Comparison of ENCODE assay signal across 11 mouse cellular contexts in the genomic region with DNA sequence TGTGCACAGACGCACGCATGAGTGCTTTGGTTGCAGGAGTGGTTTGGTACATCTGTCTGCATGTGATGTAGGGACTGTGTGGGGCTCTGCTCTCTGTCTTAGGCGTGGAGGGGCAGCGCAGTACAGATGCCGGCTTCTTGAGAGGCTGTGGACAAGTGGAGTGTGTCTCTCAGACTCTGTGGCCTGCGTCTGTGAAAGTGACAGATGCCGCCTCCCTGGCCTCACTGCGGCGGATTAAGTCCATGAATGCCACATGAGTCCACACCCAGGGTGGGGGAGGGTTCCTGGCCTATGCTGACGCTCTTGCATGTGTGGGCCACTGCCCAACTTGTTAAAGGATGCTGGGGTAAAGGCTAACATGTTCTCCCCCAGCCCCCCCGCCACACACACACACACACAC. TPM values are rescaled to one million over a fixed set of nuclear protein-coding genes. Genes with fewer than 3 reads are reported as not detected.
DNase-seq lines count a peak whose midpoint lies in the region; ATAC-seq and TF ChIP-seq lines count a peak whose summit lies in the region.
"Had no signal": no experiment of that assay in that cellular context is flagged by ENCODE, and none has a peak within 500 bp of the region (broad histone marks: within the 10 kb centered on the region; RNA-seq: fewer than 3 reads in every experiment).

No protein-coding gene starts in this region.

- H3K27me3 ChIP-seq in forebrain, embryonic 12.5 days: peaks cover 32% of the 10 kb centered on the region
- no peaks in the 10 kb centered on the region for H3K27me3 ChIP-seq in hindbrain, embryonic 14.5 days (ENCODE audit: control insufficient read depth, insufficient read depth, low read length)
- no peaks in the 10 kb centered on the region for H3K27me3 ChIP-seq in midbrain, postnatal 0 days (ENCODE audit: insufficient read depth, low read length)

- H3K36me3 ChIP-seq in forebrain, embryonic 12.5 days (replicated peaks): no peaks in the 10 kb centered on the region
- H3K36me3 ChIP-seq in hindbrain, embryonic 14.5 days (replicated peaks; ENCODE audit: control insufficient read depth, insufficient read depth): no peaks in the 10 kb centered on the region
- H3K36me3 ChIP-seq in midbrain, postnatal 0 days (ENCODE audit: insufficient read depth, low read length): no peaks in the 10 kb centered on the region
- H3K36me3 ChIP-seq: heart, embryonic 12.5 days had no signal

- H3K9me3 ChIP-seq in forebrain, embryonic 12.5 days: no peaks in the 10 kb centered on the region
- no peaks in the 10 kb centered on the region for H3K9me3 ChIP-seq in hindbrain, embryonic 14.5 days (ENCODE audit: control insufficient read depth, low read length)
- H3K9me3 ChIP-seq in midbrain, postnatal 0 days (ENCODE audit: low read length): no peaks in the 10 kb centered on the region
- H3K9me3 ChIP-seq: heart, embryonic 12.5 days had no signal

- ATAC-seq in forebrain, embryonic 12.5 days (ENCODE audit: low FRiP score): 0 out of 2 replicates have a peak, but pooled peaks have one; percentile 7
- ATAC-seq in hindbrain, embryonic 14.5 days (ENCODE audit: low FRiP score): 0 out of 2 replicates have a peak, but pooled peaks have one; percentile 9
- ATAC-seq in midbrain, postnatal 0 days (ENCODE audit: low FRiP score): no peak

- 35% methylated on average over 10 of the region's 11 CpGs for WGBS in forebrain, embryonic 12.5 days
- WGBS in hindbrain, embryonic 14.5 days: 30% methylated on average over 10 of the region's 11 CpGs
- 30% methylated on average over 10 of the region's 11 CpGs for WGBS in midbrain, postnatal 0 days

- H3K4me1 ChIP-seq in forebrain, embryonic 12.5 days: peaks cover 66% of the 10 kb centered on the region
- peaks cover 53% of the 10 kb centered on the region for H3K4me1 ChIP-seq in hindbrain, embryonic 14.5 days (replicated peaks; ENCODE audit: control insufficient read depth, insufficient read depth, low read length)
- peaks cover 12% of the 10 kb centered on the region for H3K4me1 ChIP-seq in midbrain, postnatal 0 days (ENCODE audit: insufficient read depth, low read length)
- H3K4me1 ChIP-seq: heart, embryonic 12.5 days had no signal

- peak overlapping the region; percentile 44 for H3K27ac ChIP-seq in forebrain, embryonic 12.5 days
- peak overlapping the region; percentile 61 for H3K27ac ChIP-seq in hindbrain, embryonic 14.5 days
- H3K27ac ChIP-seq in midbrain, postnatal 0 days (ENCODE audit: low read depth, low read length): no peak overlapping the region; the same call in 1 of the 2 replicates

- 0 out of 2 replicates have a peak overlapping the region, but pooled peaks have one; percentile 38 for H3K9ac ChIP-seq in forebrain, embryonic 12.5 days
- H3K9ac ChIP-seq in hindbrain, embryonic 14.5 days: peak overlapping the region; percentile 12; the same call in 1 of the 2 replicates
- no peak overlapping the region for H3K9ac ChIP-seq in midbrain, postnatal 0 days (replicated peaks; ENCODE audit: low read length, poor library complexity, severe bottlenecking)
- H3K9ac ChIP-seq: heart, embryonic 12.5 days had no signal

- DNase-seq in embryo, embryonic 11 days: peak; percentile 55
- DNase-seq in embryo, embryonic 10 days (ENCODE audit: low spot score): no peak
- no peak for DNase-seq in hindbrain, embryonic 14.5 days (ENCODE audit: low spot score)
- DNase-seq in midbrain, postnatal 0 days (ENCODE audit: low spot score): peak; percentile 58
- DNase-seq in kidney, postnatal 4 days: no peak
- no peak for DNase-seq in heart, adult 11 months
- no peak for DNase-seq in adipocyte (ENCODE audit: low spot score)
- DNase-seq: gastrocnemius, postnatal 14 days; lung, adult 18-20 months had no signal

- H3K4me2 ChIP-seq in forebrain, embryonic 12.5 days: no peak overlapping the region; the same call in 1 of the 2 replicates
- H3K4me2 ChIP-seq in hindbrain, embryonic 14.5 days (replicated peaks): peak overlapping the region; percentile 76
- no peak overlapping the region for H3K4me2 ChIP-seq in midbrain, postnatal 0 days (ENCODE audit: low read depth, low read length, poor library complexity, severe bottlenecking)
- H3K4me2 ChIP-seq: heart, embryonic 12.5 days had no signal

- H3K4me3 ChIP-seq in forebrain, embryonic 12.5 days (replicated peaks): no peak overlapping the region
- H3K4me3 ChIP-seq in hindbrain, embryonic 14.5 days (replicated peaks; ENCODE audit: low read length): no peak overlapping the region
- H3K4me3 ChIP-seq in midbrain, postnatal 0 days (ENCODE audit: low read depth, low read length): no peak overlapping the region
- H3K4me3 ChIP-seq: heart, embryonic 12.5 days had no signal

- TF ChIP-seq CTCF in midbrain, postnatal 0 days (IDR thresholded peaks at IDR 0.05): no peak

RNA-seq across cellular contexts. Expression of a gene that starts 5.2 kb away (rescaled TPM):
- 22.3 and 28.6 TPM in 2 replicates for polyA plus RNA-seq in forebrain, embryonic 12.5 days (2016; fragmentation: Nextera tagmentation; extraction: Ambion mirVana)
- 31.8 and 32.5 TPM in 2 replicates for polyA plus RNA-seq in hindbrain, embryonic 14.5 days (2014; fragmentation: Nextera tagmentation; extraction: Ambion mirVana)
- 7.6 and 9.0 TPM in 2 replicates for total RNA-seq in midbrain, postnatal 0 days (2014; rRNA removed)
- 28.9 and 35.9 TPM in 2 replicates for polyA plus RNA-seq in midbrain, postnatal 0 days (2015; fragmentation: Nextera tagmentation; extraction: Ambion mirVana)

RNA-seq across cellular contexts. Expression of a gene that starts 46.1 kb away (rescaled TPM):
- polyA plus RNA-seq in forebrain, embryonic 12.5 days (2016; fragmentation: Nextera tagmentation; extraction: Ambion mirVana): 11.2 and 12.3 TPM in 2 replicates
- 13.8 and 14.9 TPM in 2 replicates for polyA plus RNA-seq in hindbrain, embryonic 14.5 days (2014; fragmentation: Nextera tagmentation; extraction: Ambion mirVana)
- 25.9 and 27.8 TPM in 2 replicates for total RNA-seq in midbrain, postnatal 0 days (2014; rRNA removed)
- 17.7 and 18.7 TPM in 2 replicates for polyA plus RNA-seq in midbrain, postnatal 0 days (2015; fragmentation: Nextera tagmentation; extraction: Ambion mirVana)

RNA-seq across cellular contexts. Expression of a gene that starts 46.9 kb away (rescaled TPM):
- 2.7 TPM in 2 replicates for polyA plus RNA-seq in forebrain, embryonic 12.5 days (2016; fragmentation: Nextera tagmentation; extraction: Ambion mirVana)
- 2.4 and 2.5 TPM in 2 replicates for polyA plus RNA-seq in hindbrain, embryonic 14.5 days (2014; fragmentation: Nextera tagmentation; extraction: Ambion mirVana)
- 8.1 and 9.5 TPM in 2 replicates for total RNA-seq in midbrain, postnatal 0 days (2014; rRNA removed)
- polyA plus RNA-seq in midbrain, postnatal 0 days (2015; fragmentation: Nextera tagmentation; extraction: Ambion mirVana): 0.94 and 1.0 TPM in 2 replicates

Comparison
In these comparisons a context has a peak if more than half of its experiments do, and no peak if none do; other contexts are left out.
1. DNase-seq: peak in embryo, embryonic 11 days (single experiment) and midbrain, postnatal 0 days (single experiment); none in embryo, embryonic 10 days (single experiment), hindbrain, embryonic 14.5 days (single experiment), kidney, postnatal 4 days (0 of 2), heart, adult 11 months (single experiment) and adipocyte (single experiment).